Mouse (Mus musculus) erythroblast, embryonic 14.5 days (primary cell): Measurements from ENCODE around the gene Deaf1. TPM values are rescaled to one million over a fixed set of nuclear protein-coding genes. Genes with fewer than 3 reads are reported as not detected.

Source experiments
- H3K27me3 ChIP-seq: 2 replicates; pipeline ENCODE4 v1.6.1; 2012; ENCODE audit warnings: inconsistent platforms; ENCODE audit not compliant: control insufficient read depth
- H3K36me3 ChIP-seq: 2 replicates; pipeline ENCODE4 v1.6.1; 2012; ENCODE audit warnings: mild to moderate bottlenecking, inconsistent platforms; ENCODE audit not compliant: control insufficient read depth
- H3K4me1 ChIP-seq: 2 replicates; pipeline ENCODE4 v1.6.1; 2012; ENCODE audit warnings: inconsistent platforms; ENCODE audit not compliant: control insufficient read depth
- H3K4me3 ChIP-seq: replicated peaks from 2 replicates; pipeline ENCODE3; 2012; ENCODE audit warnings: moderate library complexity, mild to moderate bottlenecking, inconsistent platforms
- H3K9me3 ChIP-seq: 2 replicates; pipeline ENCODE4 v1.6.1; 2012; ENCODE audit warnings: low read length, inconsistent platforms, mixed read lengths; ENCODE audit not compliant: control insufficient read depth
- GATA1 ChIP-seq: IDR thresholded peaks from 2 replicates; pipeline ENCODE4 v1.6.1; 2012; ENCODE audit warnings: low read length, inconsistent platforms, mixed read lengths
- TAL1 ChIP-seq: IDR thresholded peaks from 3 replicates; pipeline ENCODE4 v1.6.1; 2012; ENCODE audit warnings: low read length, inconsistent platforms, mixed read lengths
- polyA plus RNA-seq: library from polyadenylated mRNA; stranded (reverse); fragments of >175 nt; gene quantifications from 2 replicates; pipeline ENCODE4 v1.2.3, GENCODE M21; 2012

The Deaf1 gene
- polyA plus RNA-seq, 1 experiment: 7.6 TPM

DNA sequence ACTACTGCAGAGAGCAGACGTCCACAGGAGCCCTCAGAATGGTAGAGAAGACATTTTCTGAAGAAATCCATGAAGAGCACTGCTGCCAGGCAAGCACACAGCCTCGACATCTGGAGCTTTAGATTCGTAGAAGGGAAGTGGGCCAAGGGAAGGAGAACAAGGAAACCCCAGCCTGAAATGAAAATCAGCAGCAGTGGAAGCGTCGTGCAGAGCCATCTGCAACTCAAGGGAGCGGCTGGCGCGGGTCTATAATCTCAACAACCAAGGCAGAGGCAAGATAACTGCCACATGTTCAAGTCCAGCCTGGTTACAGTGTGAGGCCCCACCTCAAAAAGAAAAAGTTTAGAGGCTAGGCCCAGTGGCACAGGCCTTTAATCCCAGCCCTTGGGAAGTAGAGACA, 12.4 kb downstream of the Deaf1 start:
- H3K4me1 ChIP-seq: peaks cover 2% of the 10 kb centered on the region; the same call in 1 of the 2 replicates
- TF ChIP-seq TAL1: no peak
- TF ChIP-seq GATA1: no peak
- no peaks in the 10 kb centered on the region for H3K9me3 ChIP-seq
- H3K4me3 ChIP-seq: no peak overlapping the region
- H3K36me3 ChIP-seq: peaks cover 98% of the 10 kb centered on the region
- H3K27me3 ChIP-seq: no peaks in the 10 kb centered on the region

DNA sequence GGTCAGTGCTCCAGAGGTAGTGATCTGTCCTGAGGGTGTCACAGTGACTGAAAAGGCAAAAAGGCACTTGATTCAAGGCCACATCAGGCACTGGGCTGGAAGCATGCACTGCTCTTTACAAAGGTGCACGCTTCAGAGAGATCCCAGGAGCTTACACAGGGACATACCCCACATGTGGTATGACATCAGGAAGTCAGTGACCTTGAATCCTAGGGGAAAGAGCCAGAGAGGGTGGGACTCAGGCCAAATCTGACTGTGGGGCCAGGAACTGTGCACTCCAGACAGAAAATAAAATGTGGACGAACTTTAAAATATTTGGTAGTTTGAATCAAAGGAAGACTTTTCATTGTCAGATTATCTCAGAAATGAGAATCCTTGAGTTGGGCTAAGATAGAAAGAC, 13.1 kb downstream of the Deaf1 start:
- Histone ChIP-seq H3K27me3 (no peaks in the 10 kb centered on the region), H3K4me3 (no peak overlapping the region), H3K4me1 (peaks cover 2% of the 10 kb centered on the region; the same call in 1 of the 2 replicates), H3K36me3 (peaks cover 98% of the 10 kb centered on the region), H3K9me3 (no peaks in the 10 kb centered on the region)
- no peak for TF ChIP-seq TAL1
- TF ChIP-seq GATA1: no peak

DNA sequence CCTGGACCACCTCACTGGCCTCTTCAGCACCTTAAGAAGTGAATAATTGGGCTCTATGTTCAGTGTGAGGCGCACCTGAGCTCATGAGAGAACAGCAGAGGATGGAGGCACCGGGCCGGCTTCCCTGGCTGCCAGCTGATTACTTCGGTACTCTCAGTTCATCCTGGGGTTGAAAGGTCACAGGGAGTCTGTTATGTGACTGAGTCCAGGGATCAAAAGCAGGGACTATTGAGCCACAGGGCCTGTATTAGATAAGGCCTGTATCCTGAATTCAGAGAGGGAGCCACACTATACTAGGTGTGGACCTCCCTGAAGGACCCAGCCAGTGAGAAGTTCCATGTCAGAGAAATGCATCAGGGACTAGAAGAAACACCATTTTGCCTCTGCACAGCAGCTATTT, 23.0 kb downstream of the Deaf1 start:
- H3K36me3 ChIP-seq: peaks cover 96% of the 10 kb centered on the region
- no peak overlapping the region for H3K4me3 ChIP-seq
- no peaks in the 10 kb centered on the region for H3K9me3 ChIP-seq
- no peaks in the 10 kb centered on the region for H3K4me1 ChIP-seq
- TF ChIP-seq GATA1: no peak
- no peak for TF ChIP-seq TAL1
- no peaks in the 10 kb centered on the region for H3K27me3 ChIP-seq

DNA sequence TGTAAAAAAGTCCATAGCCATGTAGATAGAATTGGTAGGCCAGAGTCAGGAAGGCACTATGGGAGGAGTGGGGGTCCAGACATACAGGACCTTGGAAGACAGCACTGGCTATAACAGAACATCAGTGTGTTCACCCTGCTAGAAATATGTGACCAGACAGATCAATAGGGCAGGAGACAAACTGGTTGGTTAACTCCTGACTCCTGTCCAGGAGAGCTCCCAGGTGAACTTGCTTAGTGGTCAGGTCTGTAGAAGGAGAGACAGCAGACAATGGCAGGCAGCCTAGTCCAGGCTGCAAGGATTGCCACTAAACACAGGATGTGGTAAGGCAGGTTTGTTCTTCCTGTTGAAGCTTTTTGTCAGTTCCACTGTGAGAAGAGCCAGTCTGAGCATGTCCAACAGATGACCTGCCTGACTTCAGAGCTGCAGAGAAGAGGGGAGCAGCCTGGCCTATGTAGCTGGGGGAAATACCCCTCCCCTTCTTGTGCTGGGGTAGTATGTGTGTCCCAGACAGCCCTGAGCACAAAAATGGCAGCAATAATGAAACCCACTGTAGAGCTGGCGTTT, 24.7 kb downstream of the Deaf1 start:
- Histone ChIP-seq H3K27me3 (no peaks in the 10 kb centered on the region), H3K9me3 (no peaks in the 10 kb centered on the region), H3K4me3 (no peak overlapping the region), H3K36me3 (peaks cover 89% of the 10 kb centered on the region), H3K4me1 (peaks cover 6% of the 10 kb centered on the region)
- TF ChIP-seq TAL1 (no peak), GATA1 (no peak)

DNA sequence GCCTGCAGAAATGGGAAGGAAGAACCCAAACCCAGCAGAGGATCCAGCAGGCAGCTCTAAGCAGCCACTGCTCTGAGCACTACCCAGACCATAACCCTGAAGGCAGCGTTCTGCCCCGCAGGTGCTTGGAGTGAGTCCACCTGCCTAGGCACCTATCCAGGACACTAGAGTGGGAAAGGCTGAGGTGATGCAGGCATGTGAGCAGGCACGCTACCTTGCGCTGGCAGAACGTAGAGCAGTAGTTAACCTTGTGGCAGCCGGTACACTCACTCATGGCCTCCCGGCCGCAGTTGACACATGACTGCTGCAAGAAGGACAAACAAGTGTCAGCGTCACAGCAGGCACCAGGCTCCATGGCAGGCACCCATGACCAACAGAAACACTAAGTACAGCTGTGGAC, 26.1 kb downstream of the Deaf1 start:
- peaks cover 87% of the 10 kb centered on the region for H3K36me3 ChIP-seq
- peaks cover 10% of the 10 kb centered on the region for H3K4me1 ChIP-seq
- H3K4me3 ChIP-seq: no peak overlapping the region
- no peaks in the 10 kb centered on the region; the same call in 1 of the 2 replicates for H3K27me3 ChIP-seq
- TF ChIP-seq GATA1 (no peak), TAL1 (no peak)
- no peaks in the 10 kb centered on the region for H3K9me3 ChIP-seq

DNA sequence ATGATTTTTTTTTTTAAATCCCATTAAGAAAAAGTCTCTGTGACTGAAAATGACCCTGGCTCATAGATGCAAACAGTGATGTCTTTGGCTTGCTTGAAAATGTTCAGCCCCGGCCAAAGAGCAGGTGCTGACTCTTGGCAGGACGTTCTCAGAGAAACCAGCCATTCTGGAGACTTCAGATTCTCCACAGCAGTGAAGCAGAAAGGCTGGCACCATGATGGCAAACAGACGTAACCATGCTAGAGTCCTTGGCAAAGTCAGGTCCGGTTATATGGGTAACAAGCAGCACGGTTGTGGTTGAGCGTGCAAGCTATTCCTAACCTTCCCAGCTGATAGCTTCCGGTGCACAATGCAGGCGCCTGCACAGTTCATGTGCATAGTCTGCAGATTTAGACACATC, 28.3 kb downstream of the Deaf1 start:
- Histone ChIP-seq H3K36me3 (peaks cover 65% of the 10 kb centered on the region), H3K4me1 (peaks cover 10% of the 10 kb centered on the region), H3K27me3 (peaks cover 21% of the 10 kb centered on the region), H3K9me3 (no peaks in the 10 kb centered on the region; the same call in 1 of the 2 replicates), H3K4me3 (no peak overlapping the region)
- TF ChIP-seq TAL1 (no peak), GATA1 (no peak)

DNA sequence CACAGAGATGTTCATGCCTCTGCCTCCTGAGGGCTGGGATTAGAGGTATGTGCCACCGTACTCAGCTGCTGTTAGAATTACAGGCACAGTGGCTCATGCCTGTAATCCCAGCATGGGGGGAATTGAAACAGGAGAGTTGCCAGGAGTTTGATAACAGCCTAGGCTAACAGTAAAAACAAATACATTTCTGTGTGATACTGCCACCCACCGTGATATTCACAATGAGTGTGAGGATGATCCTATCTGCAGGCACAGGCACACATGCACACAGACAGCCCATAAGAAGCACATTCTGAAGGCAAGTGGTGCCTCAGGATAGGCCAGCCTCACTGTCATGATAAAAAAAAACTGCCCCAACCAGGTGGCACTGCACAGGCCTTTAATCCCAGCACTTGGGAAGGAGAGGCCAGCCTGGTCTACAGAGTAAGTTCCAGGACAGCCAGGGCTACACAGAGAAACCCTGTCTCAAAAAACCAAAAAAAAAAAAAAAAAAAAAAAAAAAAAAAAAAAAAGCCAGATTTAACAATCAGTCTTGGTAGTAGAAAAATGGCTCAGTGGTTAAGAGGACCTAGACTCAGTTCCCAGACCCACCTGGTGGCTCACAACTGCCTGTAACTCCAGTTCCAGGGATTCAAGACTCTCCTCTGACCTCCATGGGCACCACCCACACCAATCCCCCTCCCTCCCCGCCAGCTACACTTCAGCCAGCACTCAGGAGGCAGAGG, 29.4 kb downstream of the Deaf1 start:
- Histone ChIP-seq H3K4me3 (no peak overlapping the region), H3K4me1 (peaks cover 14% of the 10 kb centered on the region), H3K36me3 (peaks cover 56% of the 10 kb centered on the region), H3K9me3 (peaks cover 5% of the 10 kb centered on the region), H3K27me3 (peaks cover 32% of the 10 kb centered on the region)
- TF ChIP-seq GATA1: no peak
- no peak for TF ChIP-seq TAL1

DNA sequence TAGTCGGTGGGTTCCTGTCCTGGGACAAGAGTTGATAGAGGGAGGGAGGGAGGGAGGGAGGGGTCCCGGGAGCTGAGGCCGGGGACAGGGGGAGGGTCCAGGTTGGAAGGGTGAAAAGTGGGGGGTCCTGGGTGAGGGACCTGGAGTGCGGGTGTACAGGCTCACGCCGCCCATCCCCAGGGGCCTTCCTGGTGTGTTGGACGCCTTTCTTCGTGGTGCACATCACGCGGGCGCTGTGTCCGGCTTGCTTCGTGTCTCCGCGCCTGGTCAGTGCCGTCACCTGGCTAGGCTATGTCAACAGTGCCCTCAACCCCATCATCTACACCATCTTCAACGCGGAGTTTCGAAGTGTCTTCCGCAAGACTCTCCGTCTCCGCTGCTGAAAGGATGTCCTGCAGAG, 33.0 kb downstream of the Deaf1 start:
- H3K27me3 ChIP-seq: peaks cover 68% of the 10 kb centered on the region
- H3K36me3 ChIP-seq: peaks cover 22% of the 10 kb centered on the region
- peaks cover 16% of the 10 kb centered on the region for H3K4me1 ChIP-seq
- peaks cover 8% of the 10 kb centered on the region for H3K9me3 ChIP-seq
- H3K4me3 ChIP-seq: no peak overlapping the region
- no peak for TF ChIP-seq GATA1
- no peak for TF ChIP-seq TAL1

DNA sequence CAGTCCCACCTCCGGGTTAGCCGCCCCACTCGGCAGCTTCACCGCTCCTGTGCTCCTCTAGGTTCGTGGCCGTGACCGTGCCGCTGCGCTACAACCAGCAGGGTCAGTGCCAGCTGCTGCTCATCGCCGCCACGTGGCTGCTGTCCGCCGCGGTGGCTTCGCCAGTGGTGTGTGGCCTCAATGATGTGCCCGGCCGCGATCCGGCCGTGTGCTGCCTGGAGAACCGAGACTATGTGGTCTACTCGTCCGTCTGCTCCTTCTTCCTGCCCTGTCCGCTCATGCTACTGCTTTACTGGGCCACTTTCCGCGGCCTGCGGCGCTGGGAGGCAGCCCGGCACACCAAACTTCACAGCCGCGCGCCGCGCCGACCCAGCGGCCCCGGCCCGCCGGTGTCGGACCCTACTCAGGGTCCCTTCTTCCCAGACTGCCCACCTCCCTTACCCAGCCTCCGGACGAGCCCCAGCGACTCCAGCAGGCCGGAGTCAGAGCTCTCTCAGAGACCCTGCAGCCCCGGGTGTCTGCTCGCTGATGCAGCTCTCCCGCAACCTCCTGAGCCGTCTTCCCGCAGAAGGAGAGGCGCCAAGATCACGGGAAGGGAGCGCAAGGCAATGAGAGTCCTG, 33.5 kb downstream of the Deaf1 start:
- Histone ChIP-seq H3K4me1 (peaks cover 16% of the 10 kb centered on the region), H3K27me3 (peaks cover 68% of the 10 kb centered on the region), H3K36me3 (peaks cover 18% of the 10 kb centered on the region), H3K4me3 (no peak overlapping the region), H3K9me3 (peaks cover 8% of the 10 kb centered on the region)
- TF ChIP-seq GATA1 (no peak), TAL1 (no peak)
